Mouse (Mus musculus) macrophage (primary cell): ENCODE data around the gene Zfp738. TPM values are rescaled to one million over a fixed set of nuclear protein-coding genes. Genes with fewer than 3 reads are reported as not detected.

Experiments used
- H3K27ac ChIP-seq: fragments of 350-480 bp; formaldehyde crosslinking; 2 replicates; pipeline ENCODE4 v1.9.0; 2021
- H3K36me3 ChIP-seq: fragments of 350-480 bp; formaldehyde crosslinking; 2 replicates; pipeline ENCODE4 v1.9.0; 2021; ENCODE audit errors: inconsistent target
- H3K4me3 ChIP-seq: fragments of 350-480 bp; formaldehyde crosslinking; 2 replicates; pipeline ENCODE4 v1.9.0; 2021; ENCODE audit errors: inconsistent target
- H3K79me2 ChIP-seq: fragments of 350-480 bp; formaldehyde crosslinking; 2 replicates; pipeline ENCODE4 v1.9.0; 2021; ENCODE audit errors: inconsistent target
- WGBS: methylation state at CpG from one replicate; pipeline ENCODE4 v1.1.7; 2026; ENCODE audit warnings: inconsistent platforms; ENCODE audit not compliant: missing documents; 5-methylcytosine and 5-hydroxymethylcytosine counted together
- polyA plus RNA-seq: library from polyadenylated mRNA; stranded (reverse); fragments of 250-400 nt; gene quantifications from 3 replicates; pipeline ENCODE4 v1.2.4, GENCODE M21; 2018; ENCODE audit warnings: inconsistent platforms

Gene Zfp738
- polyA plus RNA-seq, 1 experiment from 2014 or later, result 4.4 TPM

- 4% methylated on average over 19 of the region's 20 CpGs for WGBS
- Histone ChIP-seq H3K79me2 (peaks cover 47% of the 10 kb centered on the region), H3K36me3 (peaks cover 3% of the 10 kb centered on the region; the same call in 1 of the 2 replicates), H3K4me3 (peak within 1 kb of the TSS; percentile 91), H3K27ac (peak within 1 kb of the TSS; percentile 79)
Measured at GRCm38 (mm10) chr13:67609066-67609876, 77.6 kb downstream of the Zfp738 start, which contains the start of gene Zfp729b. Gene Zfp729b (minus strand): TSS chr13:67609707.

Other genes starting within 250 kb of the Zfp738 start
- gene Zfp874a, start 235.4 kb downstream of the Zfp738 start, polyA plus RNA-seq, result 6.3 to 10.0 TPM (median 9.7 TPM) in 3 replicates
- gene Zfp874b, start 202.8 kb downstream of the Zfp738 start, polyA plus RNA-seq, result 4.9 to 9.3 TPM (median 7.7 TPM) in 3 replicates
- 4.4 to 10.5 TPM (median 6.7 TPM) in 3 replicates for gene Zfp58, start 186.5 kb downstream of the Zfp738 start, polyA plus RNA-seq
- not detected in 3 replicates for gene Gm26965, start 160.9 kb downstream of the Zfp738 start, polyA plus RNA-seq
- gene Zfp87, start 160.9 kb downstream of the Zfp738 start, polyA plus RNA-seq, result 19.6 to 25.6 TPM (median 21.4 TPM) in 3 replicates
- 5.2 to 6.7 TPM (median 6.2 TPM) in 3 replicates for gene Zfp748, start 133.2 kb downstream of the Zfp738 start, polyA plus RNA-seq
- gene Zfp729b, start 77.4 kb downstream of the Zfp738 start, polyA plus RNA-seq, result 9.1 to 16.7 TPM (median 9.3 TPM) in 3 replicates
- not detected in 3 replicates for gene Gm49345, start 49.3 kb downstream of the Zfp738 start, polyA plus RNA-seq
- 5.2 to 8.7 TPM (median 6.5 TPM) in 3 replicates for gene Zfp729a, start 49.3 kb downstream of the Zfp738 start, polyA plus RNA-seq
- 11.0 to 17.4 TPM (median 11.8 TPM) in 3 replicates for gene Zfp65, start 42.1 kb upstream of the Zfp738 start, polyA plus RNA-seq
- gene Zfp85, start 68.2 kb upstream of the Zfp738 start, polyA plus RNA-seq, result 2.2 to 4.9 TPM (median 4.3 TPM) in 3 replicates
- 2.4 to 3.7 TPM (median 2.5 TPM) in 3 replicates for gene Zfp493, start 92.6 kb upstream of the Zfp738 start, polyA plus RNA-seq
- gene Zfp273, start 126.7 kb upstream of the Zfp738 start, polyA plus RNA-seq, result 2.5 to 7.5 TPM (median 4.1 TPM) in 3 replicates
- 0.42 to 0.68 TPM in 2 of 3 replicates, not detected in the other for gene Gm10037, start 144.0 kb upstream of the Zfp738 start, polyA plus RNA-seq
- not detected in 3 replicates for gene BC048507, start 176.3 kb upstream of the Zfp738 start, polyA plus RNA-seq